Mouse (Mus musculus) cerebellum, adult 11-12 months (tissue): ENCODE data around the gene Crim1.

Experiments used
- DNase-seq: peaks from one replicate; pipeline ENCODE4 v3.0.0; 2022

Crim1 gene

DNA sequence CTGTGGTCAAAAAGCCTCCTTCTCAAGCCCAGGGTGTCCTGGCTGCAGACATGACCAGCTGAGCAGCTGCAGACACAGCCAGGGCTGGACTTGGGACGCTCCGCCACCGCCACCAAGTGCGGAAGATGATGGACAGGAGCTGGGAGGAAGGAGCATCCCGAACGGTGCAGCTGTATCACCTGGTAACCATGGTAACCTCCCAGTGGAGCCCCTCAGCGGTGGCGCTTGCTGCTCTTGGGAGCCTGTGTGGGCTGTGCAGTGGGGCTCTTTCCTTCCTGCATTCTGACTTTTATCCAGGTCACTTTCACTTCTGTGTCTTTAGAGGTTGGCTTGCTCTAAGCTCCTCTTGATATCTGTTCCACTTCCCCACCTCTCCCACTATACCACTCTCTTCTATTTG is 54.2 kb downstream of the Crim1 start:
- no peak for DNase-seq

DNA sequence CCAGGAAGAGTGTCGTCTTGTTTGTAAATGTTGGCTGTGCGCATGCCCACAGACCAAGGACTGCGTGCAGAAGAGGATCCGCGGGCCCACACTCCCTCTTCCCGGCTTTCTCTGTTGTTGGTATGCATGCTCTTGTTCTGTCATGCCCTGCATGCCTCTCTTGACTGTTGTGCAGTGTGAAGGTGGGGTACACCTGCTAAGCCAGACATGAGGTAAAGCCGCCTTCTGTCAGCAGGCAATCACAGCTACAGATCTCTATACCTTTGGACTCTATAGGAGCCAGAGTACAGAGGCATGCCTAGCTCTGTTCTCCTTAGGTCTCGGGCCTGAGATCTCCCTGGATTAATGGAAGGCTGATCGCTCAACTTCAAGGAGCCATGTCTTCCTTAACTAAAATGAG is 55.7 kb downstream of the Crim1 start:
- DNase-seq, result no peak

DNA sequence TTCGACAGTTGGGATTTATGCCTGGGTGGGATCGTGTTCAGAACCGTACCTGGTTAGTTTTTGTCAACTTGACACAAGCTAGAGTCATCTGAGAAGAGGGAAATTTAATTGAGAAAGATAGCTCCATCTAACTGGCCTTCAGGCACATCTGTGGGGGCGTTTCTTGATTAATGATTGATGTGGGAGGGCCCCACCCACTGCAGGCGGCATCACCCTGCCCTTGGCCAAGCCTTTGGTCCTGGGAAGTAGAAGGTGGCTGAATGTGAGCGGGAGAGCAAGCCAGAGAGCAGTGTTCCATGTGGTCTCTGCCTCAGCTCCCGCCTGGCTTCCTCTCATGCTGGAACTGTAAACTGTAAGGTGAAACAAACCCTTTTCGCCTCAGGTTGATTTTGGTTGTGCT is 56.5 kb downstream of the Crim1 start:
- DNase-seq, result no peak

DNA sequence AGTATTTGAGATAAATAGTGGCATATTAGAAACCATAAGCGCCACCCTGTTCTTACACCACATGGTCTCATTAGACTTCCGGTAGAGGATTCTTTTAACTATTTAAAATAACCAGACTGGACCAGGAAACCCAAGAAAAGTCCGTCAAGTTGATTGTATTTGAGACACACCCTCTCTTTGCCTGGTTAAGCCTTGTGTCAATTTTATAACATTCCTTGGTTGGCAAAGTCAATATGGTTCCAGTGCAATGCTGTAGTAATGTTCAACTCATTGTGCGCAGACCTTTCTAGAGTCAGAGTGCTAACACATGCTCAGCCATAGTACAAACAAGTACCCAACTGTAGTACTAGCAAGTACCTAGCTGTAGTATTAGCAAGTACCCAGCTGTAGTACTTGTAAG is 61.6 kb downstream of the Crim1 start:
- no peak for DNase-seq

DNA sequence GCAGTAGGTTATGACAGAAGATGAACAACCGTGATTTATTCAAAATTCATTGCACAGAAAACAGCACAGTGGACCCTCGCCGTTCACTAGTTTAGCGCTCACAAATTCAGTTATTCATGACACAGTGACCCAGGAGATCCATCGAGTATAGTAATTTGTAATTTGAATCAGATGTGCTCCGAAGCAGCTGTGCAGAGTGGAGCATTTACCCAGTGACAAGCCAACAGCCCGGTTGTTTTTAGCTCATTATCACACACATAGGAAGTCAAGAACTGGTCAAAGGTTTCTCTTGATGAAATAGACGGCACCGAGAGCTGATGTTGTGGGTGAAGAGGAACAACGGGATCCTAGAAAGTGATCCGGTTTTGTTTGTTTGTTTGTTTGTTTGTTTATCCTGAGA is 64.1 kb downstream of the Crim1 start:
- DNase-seq, result no peak

DNA sequence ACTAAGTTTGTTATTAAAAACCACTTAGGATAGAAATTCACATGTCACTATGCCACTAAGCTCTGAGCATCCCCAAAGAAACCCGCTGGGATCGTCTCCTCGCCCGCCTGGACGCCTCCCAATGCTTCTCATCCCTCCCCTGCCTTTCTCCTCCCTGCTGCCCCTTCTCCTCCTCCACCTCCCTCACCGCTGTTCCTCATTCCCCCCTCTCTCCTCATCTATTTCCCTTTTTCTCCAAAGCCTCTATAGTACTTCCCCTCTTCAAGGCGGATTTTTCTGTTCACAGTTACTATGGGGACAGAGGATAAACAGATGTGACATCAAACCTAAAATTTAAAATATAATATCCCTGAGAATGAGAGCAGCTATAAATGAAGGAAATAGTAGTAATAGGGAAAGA is 65.1 kb downstream of the Crim1 start:
- DNase-seq, result no peak

DNA sequence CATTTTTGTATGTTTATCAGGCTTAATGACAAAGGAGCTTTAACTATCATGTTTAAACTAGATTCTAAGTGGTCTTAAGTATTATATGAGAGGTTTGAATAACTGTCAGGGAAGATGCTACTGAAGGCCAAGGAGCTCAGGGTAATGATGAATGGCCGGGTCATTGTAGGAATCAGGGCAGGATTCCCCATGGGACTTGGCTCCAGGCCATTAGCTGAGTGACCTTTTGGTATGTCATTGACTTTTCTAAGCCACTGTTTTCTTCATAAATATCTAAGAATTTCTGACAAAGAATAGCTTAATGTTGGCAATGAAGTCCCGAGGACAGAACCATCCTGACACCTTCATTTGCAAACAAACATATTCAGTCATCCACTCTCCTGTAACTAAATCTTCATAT is 66.2 kb downstream of the Crim1 start:
- DNase-seq, result no peak

DNA sequence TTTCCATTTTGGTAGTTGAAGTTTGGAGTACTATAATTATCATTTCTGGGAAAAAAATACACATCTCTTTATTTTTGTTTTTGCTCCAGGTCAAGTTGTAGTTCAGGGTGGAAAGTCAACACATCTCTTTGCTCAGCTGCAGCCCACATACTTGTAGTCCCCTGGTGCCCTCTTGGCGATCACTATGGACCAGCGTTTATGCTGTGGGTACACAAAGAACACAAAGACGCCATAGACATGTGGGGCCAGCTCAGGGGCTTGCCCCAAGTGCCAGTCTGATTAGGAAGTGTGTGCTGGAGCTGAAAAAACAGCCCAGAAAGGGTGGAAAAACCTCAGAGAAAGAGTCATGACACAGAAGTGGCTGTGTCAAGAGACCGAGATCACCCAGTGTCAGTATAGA is 68.5 kb downstream of the Crim1 start:
- no peak for DNase-seq

DNA sequence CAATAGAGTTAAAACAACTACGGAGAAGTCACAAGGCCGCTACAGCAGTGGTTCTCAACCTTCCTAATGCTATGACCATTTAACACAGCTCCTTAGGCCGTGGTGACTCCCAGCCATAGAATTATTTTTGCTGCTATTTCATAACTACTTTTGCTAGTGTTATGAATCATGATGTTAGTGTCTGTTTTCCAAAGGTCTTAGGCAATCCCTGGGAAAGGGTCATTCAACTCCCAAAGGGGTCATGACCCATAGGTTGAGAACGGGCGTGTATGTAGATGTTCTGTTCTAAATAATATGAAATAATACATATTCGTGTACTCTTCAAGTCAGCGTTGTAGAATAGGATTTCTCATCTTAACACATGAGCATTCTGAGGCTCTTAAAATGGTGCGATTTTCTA is 69.3 kb downstream of the Crim1 start:
- DNase-seq, result no peak

DNA sequence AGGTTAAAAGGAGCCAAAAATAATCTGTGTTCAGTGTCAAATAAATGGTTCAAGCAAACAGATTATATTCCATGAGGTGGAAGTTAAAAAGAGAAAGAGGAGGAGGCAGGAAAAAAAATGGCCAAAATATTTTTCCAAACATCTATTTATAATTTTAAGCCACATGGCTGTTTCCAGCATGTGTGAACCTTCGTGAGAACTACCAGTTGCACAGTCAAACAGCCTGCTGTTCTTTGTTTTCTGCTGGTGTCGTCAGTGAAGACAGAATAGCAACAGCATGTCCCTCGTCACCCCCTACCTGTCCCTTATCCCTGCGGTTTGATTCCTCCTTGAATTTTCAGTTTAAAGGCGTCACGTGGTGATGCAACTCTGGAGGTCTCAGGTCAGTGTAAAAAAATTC is 70.0 kb downstream of the Crim1 start:
- DNase-seq, result no peak

DNA sequence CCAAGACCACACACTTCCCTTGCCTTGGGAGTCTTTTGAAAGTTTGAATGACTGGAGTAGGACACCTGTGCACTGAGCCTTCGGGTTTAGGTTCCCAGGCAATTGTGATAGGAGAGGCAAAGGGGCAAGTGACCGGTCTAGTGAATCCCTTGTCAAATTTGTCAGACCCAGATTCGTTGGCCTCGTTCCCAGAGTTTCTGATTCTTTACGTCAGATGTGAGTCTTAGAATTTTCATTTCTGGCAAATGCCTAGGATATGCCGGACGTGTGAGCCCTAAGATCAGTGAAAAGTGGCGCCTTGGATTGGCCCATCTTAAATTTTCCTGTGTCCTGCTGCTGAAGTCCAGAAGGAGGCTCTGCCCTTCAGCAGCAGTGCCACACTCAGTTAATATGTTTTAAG is 71.7 kb downstream of the Crim1 start:
- no peak for DNase-seq

DNA sequence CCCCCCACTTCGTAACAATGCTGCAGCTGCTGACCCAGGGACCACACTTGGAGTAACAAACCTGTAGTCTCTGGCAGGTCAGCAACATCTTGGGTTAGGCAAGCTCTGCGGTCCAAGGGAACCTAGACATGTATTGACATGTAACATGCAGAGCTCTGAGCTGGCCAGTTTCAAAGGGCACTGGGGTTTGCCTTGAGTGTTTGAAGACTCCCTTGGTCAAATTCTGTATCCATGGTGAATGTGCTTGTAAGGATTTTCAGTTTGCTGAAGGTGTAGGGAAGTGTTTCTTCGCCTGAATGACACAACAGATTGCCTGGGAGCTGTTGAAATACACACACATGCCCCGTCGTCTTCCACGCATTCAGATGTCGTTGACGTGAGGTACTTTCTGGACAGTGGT is 72.1 kb downstream of the Crim1 start:
- DNase-seq, result no peak

DNA sequence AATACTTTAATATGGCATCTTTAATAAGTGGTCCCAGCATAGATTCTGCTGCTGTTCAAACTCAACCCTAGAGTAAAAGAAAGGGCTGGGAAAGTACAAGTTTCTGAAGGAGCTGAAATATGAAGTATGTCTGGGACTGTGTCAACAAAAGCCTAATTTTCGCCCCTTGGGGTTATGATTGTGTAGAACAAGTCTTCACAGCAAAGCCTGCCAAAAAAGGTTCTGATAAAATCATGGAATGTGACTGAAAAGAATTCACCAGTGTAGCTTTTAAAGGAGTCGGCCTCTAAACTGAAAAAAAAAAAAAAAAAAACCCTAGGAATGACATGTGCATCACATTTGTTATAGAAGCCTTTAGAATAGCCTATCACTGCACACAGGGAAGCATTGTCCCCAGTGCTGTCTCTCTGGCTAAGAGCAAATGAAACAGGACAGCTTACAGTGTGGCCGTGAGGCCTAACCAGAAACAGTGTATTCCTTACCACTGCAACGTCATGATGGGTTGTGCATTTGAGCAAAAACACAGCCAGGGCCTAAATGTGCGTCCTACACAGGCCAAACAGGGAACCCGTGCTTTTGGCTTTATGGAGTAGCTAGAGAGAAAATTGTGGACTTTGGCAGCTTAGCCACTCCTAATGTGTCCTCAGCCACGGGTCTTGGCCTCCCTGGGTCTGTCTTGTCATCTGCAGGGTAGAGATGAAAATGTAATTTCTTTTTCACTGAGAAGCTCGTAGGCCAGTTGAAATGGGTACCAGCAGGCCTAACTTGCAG is 72.8 kb downstream of the Crim1 start:
- no peak for DNase-seq

DNA sequence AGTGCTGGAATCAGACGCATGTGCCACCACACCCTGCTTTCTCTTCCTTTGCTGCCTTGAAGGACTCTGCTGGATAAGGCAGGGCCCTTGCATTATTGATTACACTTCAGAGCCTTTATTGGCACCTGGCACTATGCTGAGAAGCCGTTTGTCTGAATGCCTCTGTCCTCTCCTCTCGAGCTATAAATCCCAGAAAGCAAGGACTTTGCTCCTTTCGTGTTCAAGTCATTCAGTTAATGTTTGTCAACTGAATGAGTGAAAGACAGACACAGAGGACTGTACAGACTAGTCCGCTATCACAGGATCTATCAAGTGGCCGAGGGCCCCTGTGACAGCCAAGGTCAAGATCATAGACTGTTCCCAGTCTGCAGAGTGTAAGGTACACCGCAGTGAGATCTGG is 73.8 kb downstream of the Crim1 start:
- DNase-seq, result no peak

DNA sequence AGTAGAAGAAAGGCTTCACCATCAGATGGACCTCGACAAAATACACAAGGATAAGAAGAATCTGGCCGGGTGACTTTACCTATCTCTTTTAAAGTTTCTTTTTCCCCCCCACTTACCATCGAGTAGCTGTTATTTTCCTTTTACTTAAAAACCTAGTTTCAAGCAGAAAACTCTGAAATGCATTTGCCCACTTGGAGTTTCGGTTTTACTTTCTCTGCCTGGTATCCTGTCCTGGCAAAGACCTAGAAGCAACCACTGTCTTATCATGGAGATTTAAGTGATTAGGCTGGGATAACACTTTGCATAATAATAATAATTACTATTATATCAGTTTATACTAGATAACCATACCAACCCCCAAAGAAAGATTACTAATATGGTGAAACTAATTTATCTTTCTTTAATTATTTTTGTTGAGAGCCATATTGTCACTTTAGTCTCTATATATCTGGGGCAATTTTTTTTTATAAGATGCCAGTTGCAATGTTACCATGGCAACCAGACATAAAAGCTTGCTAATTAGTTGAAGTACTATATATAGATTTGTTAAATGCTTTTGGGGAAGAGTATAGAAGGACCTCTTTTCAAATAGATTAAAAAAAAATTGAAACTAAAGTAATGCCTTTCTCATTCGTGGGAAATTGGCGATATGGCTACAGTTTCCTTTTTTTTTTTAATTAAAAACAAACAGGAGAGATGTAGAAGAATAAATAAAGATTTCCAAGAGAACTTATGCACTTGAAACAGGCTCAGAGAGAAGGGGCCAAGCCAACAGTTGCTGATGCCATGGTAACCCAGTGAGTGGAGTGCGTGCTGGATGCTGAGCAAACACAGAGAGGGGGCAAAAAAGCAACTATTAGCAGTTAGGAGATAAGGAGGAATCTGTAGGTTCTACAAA is 74.8 kb downstream of the Crim1 start:
- DNase-seq, result no peak

DNA sequence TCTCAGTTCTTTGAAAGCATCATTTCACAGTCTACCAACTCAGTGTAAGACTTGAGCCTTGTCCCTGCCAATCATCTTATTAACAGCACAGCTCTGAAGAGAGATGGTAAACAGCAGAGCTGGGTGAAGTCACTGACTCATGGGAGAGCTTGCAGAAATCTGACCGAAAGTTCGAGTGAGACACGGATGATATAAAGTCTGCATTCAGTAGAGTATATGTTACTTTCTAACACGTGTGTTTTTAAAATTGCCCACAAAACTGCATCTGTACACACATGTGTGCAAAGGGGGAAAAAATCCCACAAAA is 75.4 kb downstream of the Crim1 start:
- no peak for DNase-seq

DNA sequence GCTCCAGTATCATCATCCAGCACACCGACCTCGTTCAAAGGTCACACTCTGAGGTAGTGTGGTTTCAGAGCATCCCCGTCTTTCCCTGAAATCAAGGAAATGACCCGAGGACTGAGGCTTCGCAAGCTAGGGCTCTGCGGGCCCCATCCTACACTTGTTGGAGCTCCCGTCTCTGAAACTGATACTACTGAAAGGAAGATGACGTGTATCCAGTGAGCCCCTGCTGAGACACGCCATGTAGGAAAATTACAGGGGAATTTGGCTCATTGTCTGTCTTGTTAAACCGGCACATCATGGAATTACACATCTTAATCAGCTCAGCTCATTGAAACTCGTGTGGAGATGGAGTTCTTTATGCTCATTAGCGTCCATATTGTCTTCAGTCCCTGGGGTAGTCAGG is 79.1 kb downstream of the Crim1 start:
- no peak for DNase-seq

DNA sequence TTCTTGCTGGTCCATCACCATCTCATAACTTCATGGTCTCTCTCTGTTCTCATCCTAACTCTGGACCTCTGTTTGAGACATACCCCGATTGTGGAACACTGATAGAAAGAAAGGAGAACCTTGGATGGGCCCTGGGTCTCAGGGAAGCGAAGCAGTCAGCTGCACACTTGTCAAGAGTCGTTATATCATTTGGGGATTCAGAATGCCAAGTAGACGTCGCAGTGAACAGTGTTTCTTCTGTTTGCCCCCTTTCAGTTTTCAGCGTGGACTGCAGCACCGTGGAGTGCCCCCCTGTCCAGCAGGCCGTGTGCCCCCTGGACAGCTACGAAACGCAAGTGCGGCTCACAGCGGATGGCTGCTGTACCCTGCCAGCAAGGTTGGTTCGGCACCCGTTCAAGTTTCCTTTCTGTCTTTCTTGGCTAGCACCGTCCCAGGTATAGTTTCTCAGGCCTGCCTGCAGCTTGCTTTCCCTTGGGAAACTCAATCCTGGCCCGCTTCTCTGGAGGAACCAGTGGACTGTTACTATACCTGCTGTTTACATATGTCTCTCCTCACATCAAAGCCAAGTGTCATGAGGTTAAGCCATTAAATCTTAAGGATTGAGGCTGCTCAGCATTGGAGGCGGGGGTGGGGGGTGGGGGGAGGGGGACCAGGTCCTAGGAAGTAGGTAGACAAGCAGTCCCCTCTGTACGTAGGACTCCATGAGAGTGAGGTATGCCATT is 81.1 kb downstream of the Crim1 start:
- DNase-seq, result peak; percentile 31

DNA sequence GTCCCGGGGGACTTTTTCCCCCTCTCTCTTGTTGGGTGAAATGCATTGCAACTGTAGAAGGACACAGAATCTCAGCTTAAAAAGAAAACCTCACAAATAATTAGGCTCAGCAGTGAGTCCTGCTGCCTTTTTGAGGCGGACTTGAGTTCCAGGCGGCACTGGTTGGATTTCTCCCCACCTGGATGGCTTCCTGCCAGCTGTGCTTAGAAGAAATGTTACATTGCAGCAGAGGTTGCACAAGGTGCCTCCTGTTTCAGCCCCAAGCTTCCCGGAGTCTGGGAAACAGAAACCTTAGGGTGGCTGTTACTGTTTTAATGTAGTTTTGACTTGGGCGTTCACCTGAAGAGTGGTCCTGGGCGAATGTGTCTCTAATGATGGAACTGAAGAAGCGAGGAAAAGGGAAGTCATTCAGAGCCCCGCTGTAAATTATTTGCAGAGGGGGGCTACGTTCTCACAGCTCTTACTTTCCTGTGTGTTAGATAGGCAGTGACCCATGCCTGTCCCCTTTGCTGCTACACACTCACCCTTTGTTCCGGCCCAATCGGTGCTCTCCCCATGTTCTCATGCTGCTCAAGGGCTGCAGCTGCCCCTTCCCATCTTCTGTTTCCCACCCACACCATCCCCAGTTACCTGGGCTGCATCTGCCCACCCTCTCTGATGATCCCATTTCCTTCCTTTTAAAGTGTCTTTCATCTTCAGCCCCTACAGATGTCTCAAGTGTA is 83.4 kb downstream of the Crim1 start:
- DNase-seq, result no peak

DNA sequence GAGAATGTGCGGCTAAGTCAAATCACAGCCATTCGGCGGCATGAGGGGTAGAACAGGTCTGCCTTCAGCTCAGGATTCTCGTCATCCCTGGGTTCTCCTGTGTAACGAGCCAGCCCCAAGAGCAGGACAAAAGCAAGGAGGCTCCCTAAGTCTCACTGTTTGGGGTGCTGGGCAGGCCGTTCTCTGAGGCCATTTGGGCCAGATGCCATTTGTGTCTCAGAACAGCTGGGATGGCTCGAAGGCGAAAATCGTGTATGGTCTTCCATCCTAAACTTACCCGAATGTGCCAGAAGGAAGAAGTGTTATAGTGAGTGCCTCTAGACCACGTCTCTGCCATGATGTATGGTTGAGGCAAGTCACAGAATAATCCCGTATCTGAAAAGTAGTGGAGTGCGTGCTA is 86.0 kb downstream of the Crim1 start:
- DNase-seq, result no peak

DNA sequence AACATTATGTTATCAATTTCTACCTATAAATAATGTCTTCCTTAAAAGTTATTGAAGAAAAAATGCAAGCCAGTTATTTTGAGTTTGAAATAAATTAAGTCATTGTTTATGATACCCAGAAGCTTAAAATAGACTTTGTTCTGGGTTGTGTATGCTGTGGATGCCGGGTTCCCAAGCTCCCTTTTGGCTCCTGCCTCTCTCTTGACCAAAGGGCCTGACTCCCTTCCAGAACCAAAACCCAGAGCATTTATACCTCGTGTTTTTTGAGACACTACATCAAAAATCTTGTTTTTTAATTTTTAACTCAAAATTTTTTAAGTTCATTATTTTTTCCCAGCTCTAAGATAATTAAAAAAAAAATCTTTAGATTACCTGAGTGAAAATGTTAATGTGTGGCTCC is 87.3 kb downstream of the Crim1 start:
- no peak for DNase-seq

DNA sequence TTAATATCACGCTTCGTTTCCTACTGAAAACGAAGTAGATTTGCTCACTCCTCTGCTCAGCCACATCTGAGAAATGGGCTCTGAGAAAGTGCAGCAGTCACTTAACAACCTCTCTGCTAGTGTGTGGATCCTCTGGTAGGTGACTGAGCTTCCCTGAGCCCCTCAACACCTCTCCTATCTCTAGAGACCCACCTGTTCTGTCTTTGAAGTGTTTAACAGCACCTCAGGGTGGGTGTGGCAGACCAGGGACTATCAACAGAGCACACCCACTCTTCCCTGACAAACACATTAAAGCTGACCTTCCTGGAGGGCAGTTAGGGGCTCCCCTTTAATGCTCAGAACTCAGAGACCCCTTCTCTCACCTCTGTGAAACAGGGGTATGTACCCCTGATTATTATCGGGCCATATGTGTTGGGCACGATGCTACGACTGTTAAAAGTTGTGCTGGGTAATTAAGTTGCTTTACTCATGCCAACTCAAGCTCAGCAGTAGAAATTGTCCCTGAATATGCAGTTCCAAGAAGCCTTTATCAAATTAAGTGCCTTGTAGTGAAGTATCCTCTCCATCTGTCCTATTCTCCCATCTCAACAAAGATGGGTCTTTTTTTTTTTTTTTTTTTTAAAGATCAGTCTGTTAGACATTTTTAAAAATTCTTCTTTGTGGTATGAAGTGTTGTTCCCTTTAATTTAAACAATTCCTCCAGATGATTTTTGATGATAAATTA is 90.3 kb downstream of the Crim1 start:
- DNase-seq, result no peak

DNA sequence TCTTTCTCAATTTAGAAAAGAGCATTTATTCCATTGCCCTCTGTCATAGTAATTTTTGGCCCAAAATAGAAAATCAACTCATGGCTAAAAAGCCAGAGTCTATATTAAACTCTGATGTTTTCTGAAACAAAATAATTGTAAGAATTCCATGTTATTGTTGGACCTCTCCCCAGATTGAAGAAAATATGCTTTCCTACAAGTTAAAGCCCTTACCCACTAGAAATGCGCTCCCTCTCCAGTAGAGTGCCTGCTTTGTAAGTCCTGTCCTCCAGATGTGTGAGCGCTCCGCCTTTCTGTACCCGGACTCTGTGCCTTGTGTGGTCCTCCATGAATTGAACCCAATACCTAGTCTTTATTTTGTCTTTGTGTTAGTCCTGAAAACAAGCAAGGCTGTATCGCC is 91.0 kb downstream of the Crim1 start:
- no peak for DNase-seq
